Mouse (Mus musculus) hindbrain, embryonic 11.5 days (tissue): ENCODE results near the gene Myl6b. TPM values are rescaled to one million over a fixed set of nuclear protein-coding genes. Genes with fewer than 3 reads are reported as not detected.

Experiments used
- ATAC-seq: fragments of 200-750 bp; cut with Nextera tagmentation; 2 replicates; pipeline ENCODE4 v1.8.0; 2017; ENCODE audit warnings: mild to moderate bottlenecking, moderate TSS enrichment, moderate library complexity; ENCODE audit not compliant: low FRiP score
- DNase-seq: peaks from one replicate; pipeline ENCODE4 v3.0.0-alpha.2; 2015; ENCODE audit warnings: low spot score
- H3K27ac ChIP-seq: fragments of 300-500 bp; sonication (generic); 2 replicates; pipeline ENCODE4 v1.5.1; 2014; ENCODE audit warnings: mild to moderate bottlenecking, low read depth, low read length
- H3K27me3 ChIP-seq: fragments of 300-500 bp; sonication (generic); 2 replicates; pipeline ENCODE4 v1.6.1; 2014; ENCODE audit warnings: mild to moderate bottlenecking, low read length, moderate library complexity, mixed read lengths; ENCODE audit not compliant: control insufficient read depth, insufficient read depth
- H3K36me3 ChIP-seq: fragments of 300-500 bp; sonication (generic); 2 replicates; pipeline ENCODE4 v1.6.1; 2014; ENCODE audit warnings: mild to moderate bottlenecking, low read length, moderate library complexity, mixed read lengths; ENCODE audit not compliant: control insufficient read depth, insufficient read depth
- H3K4me1 ChIP-seq: fragments of 300-500 bp; sonication (generic); replicated peaks from 2 replicates; pipeline ENCODE4 v1.6.1; 2014; ENCODE audit warnings: low read length, mixed read lengths; ENCODE audit not compliant: control insufficient read depth, insufficient read depth
- H3K4me2 ChIP-seq: fragments of 300-500 bp; sonication (generic); replicated peaks from 2 replicates; pipeline ENCODE4 v1.6.1; 2014; ENCODE audit warnings: mild to moderate bottlenecking, low read depth, low read length
- H3K4me3 ChIP-seq: fragments of 300-500 bp; sonication (generic); 2 replicates; pipeline ENCODE4 v1.5.1; 2014; ENCODE audit warnings: low read depth, low read length
- H3K9ac ChIP-seq: fragments of 300-500 bp; sonication (generic); 2 replicates; pipeline ENCODE4 v1.6.1; 2014; ENCODE audit warnings: low read depth, low read length
- H3K9me3 ChIP-seq: fragments of 300-500 bp; sonication (generic); 2 replicates; pipeline ENCODE4 v1.6.1; 2016; ENCODE audit warnings: low read length; ENCODE audit not compliant: control insufficient read depth
- WGBS: fragments of 180-500 bp; shearing (Covaris S2); extraction: QIAGEN DNeasy Blood & Tissue Kit; methylation state at CpG from one replicate; pipeline ENCODE4 v1.1.7; 2014; 5-methylcytosine and 5-hydroxymethylcytosine counted together
- polyA plus RNA-seq: library from polyadenylated mRNA; unstranded; fragments of >200 nt; fragmentation: Nextera tagmentation; extraction: Ambion mirVana; gene quantifications from 2 replicates; pipeline ENCODE4 v1.2.1, GENCODE M21; 2014

The Myl6b gene
- polyA plus RNA-seq, 1 experiment from 2014 or later: 4.2 TPM

GRCm38 (mm10) chr10:128455280-128455679 lies 43.2 kb downstream of the Myl6b start:
- Histone ChIP-seq H3K4me2 (peak overlapping the region; percentile 24; the same call in 1 of the 2 replicates), H3K9ac (no peak overlapping the region), H3K9me3 (no peaks in the 10 kb centered on the region), H3K4me1 (no peaks in the 10 kb centered on the region), H3K4me3 (no peak overlapping the region; the same call in 1 of the 2 replicates), H3K27me3 (no peaks in the 10 kb centered on the region), H3K27ac (no peak overlapping the region), H3K36me3 (no peaks in the 10 kb centered on the region)
- WGBS: 2% methylated on average over 6 of the region's 6 CpGs
- no peak for ATAC-seq
- DNase-seq: peak; percentile 88

GRCm38 (mm10) chr10:128454471-128454870 lies 44.0 kb downstream of the Myl6b start:
- H3K36me3 ChIP-seq: no peaks in the 10 kb centered on the region
- H3K4me3 ChIP-seq: no peak overlapping the region
- no peak for ATAC-seq
- no peak overlapping the region for H3K27ac ChIP-seq
- no peak overlapping the region for H3K9ac ChIP-seq
- H3K9me3 ChIP-seq: no peaks in the 10 kb centered on the region
- H3K27me3 ChIP-seq: no peaks in the 10 kb centered on the region
- WGBS: 76% methylated on average over 3 of the region's 3 CpGs
- no peak for DNase-seq
- H3K4me2 ChIP-seq: no peak overlapping the region
- no peaks in the 10 kb centered on the region for H3K4me1 ChIP-seq

- ATAC-seq (no peak), DNase-seq (no peak)
- H3K27ac ChIP-seq: no peak overlapping the region
- no peak overlapping the region for H3K4me2 ChIP-seq
- WGBS: 81% methylated on average over 6 of the region's 6 CpGs
- no peak overlapping the region for H3K4me3 ChIP-seq
- H3K27me3 ChIP-seq: no peaks in the 10 kb centered on the region
- H3K9ac ChIP-seq: no peak overlapping the region
- no peaks in the 10 kb centered on the region for H3K36me3 ChIP-seq
- H3K4me1 ChIP-seq: no peaks in the 10 kb centered on the region
- H3K9me3 ChIP-seq: no peaks in the 10 kb centered on the region
Observed at GRCm38 (mm10) chr10:128451014-128451413, 47.5 kb downstream of the Myl6b start.

- Histone ChIP-seq H3K27ac (no peak overlapping the region), H3K9ac (no peak overlapping the region), H3K36me3 (no peaks in the 10 kb centered on the region; the same call in 1 of the 2 replicates), H3K4me1 (no peaks in the 10 kb centered on the region), H3K4me3 (no peak overlapping the region), H3K9me3 (no peaks in the 10 kb centered on the region), H3K27me3 (no peaks in the 10 kb centered on the region), H3K4me2 (no peak overlapping the region)
- DNase-seq: no peak
- 88% methylated on average over 4 of the region's 4 CpGs for WGBS
- no peak for ATAC-seq
Observed at GRCm38 (mm10) chr10:128445407-128445806, 53.1 kb downstream of the Myl6b start.

- Histone ChIP-seq H3K4me3 (no peak overlapping the region), H3K4me1 (no peaks in the 10 kb centered on the region), H3K4me2 (no peak overlapping the region), H3K27ac (no peak overlapping the region), H3K36me3 (no peaks in the 10 kb centered on the region; the same call in 1 of the 2 replicates), H3K9ac (no peak overlapping the region), H3K27me3 (no peaks in the 10 kb centered on the region), H3K9me3 (no peaks in the 10 kb centered on the region)
- WGBS: 85% methylated on average over 6 of the region's 6 CpGs
- ATAC-seq (no peak), DNase-seq (no peak)
Observed at GRCm38 (mm10) chr10:128444354-128444753, 54.1 kb downstream of the Myl6b start.

Other genes starting within 250 kb of the Myl6b start
- gene Apon, start 244.6 kb downstream of the Myl6b start, polyA plus RNA-seq: 0.17 and 0.36 TPM in 2 replicates
- gene Apof, start 230.0 kb downstream of the Myl6b start, polyA plus RNA-seq: not detected in 2 replicates
- gene Stat2, start 228.1 kb downstream of the Myl6b start, polyA plus RNA-seq: 15.4 and 17.3 TPM in 2 replicates
- gene Il23a, start 199.9 kb downstream of the Myl6b start, polyA plus RNA-seq: 0.28 TPM in 1 of 2 replicates, not detected in the other
- gene Pan2, start 195.3 kb downstream of the Myl6b start, polyA plus RNA-seq: 30.5 and 31.2 TPM in 2 replicates
- gene Cnpy2, start 176.2 kb downstream of the Myl6b start, polyA plus RNA-seq: 229 and 245 TPM in 2 replicates
- gene Cs, start 161.0 kb downstream of the Myl6b start, polyA plus RNA-seq: 242 and 254 TPM in 2 replicates
- gene Coq10a, start 129.7 kb downstream of the Myl6b start, polyA plus RNA-seq: 23.8 and 24.5 TPM in 2 replicates
- gene Ankrd52, start 121.6 kb downstream of the Myl6b start, polyA plus RNA-seq: 9.5 and 12.3 TPM in 2 replicates
- gene Slc39a5, start 97.5 kb downstream of the Myl6b start, polyA plus RNA-seq: not detected in 2 replicates
- 125 and 130 TPM in 2 replicates for gene Nabp2, start 87.2 kb downstream of the Myl6b start, polyA plus RNA-seq
- gene Rnf41, start 87.0 kb downstream of the Myl6b start, polyA plus RNA-seq: 44.2 and 44.7 TPM in 2 replicates
- 126 and 170 TPM in 2 replicates for gene Smarcc2, start 39.4 kb downstream of the Myl6b start, polyA plus RNA-seq
- gene Myl6, start 4.5 kb downstream of the Myl6b start, polyA plus RNA-seq: 742 and 751 TPM in 2 replicates
- gene Esyt1, start 27.2 kb upstream of the Myl6b start, polyA plus RNA-seq: 12.6 and 15.7 TPM in 2 replicates
- gene Zc3h10, start 49.1 kb upstream of the Myl6b start, polyA plus RNA-seq: 14.1 and 15.0 TPM in 2 replicates
- gene Rpl41, start 50.6 kb upstream of the Myl6b start, polyA plus RNA-seq: 2,785 and 2,836 TPM in 2 replicates
- gene Pa2g4, start 67.3 kb upstream of the Myl6b start, polyA plus RNA-seq: 220 and 243 TPM in 2 replicates
- gene Erbb3, start 91.0 kb upstream of the Myl6b start, polyA plus RNA-seq: 4.6 and 7.0 TPM in 2 replicates
- 596 and 615 TPM in 2 replicates for gene Rps26, start 128.1 kb upstream of the Myl6b start, polyA plus RNA-seq
- gene Ikzf4, start 147.3 kb upstream of the Myl6b start, polyA plus RNA-seq: 4.3 and 4.9 TPM in 2 replicates
- gene Suox, start 175.4 kb upstream of the Myl6b start, polyA plus RNA-seq: 12.0 and 14.8 TPM in 2 replicates
- 76.0 and 83.0 TPM in 2 replicates for gene Rab5b, start 197.6 kb upstream of the Myl6b start, polyA plus RNA-seq
- gene Pmel, start 205.5 kb upstream of the Myl6b start, polyA plus RNA-seq: 4.5 and 5.8 TPM in 2 replicates
- 75.2 and 86.5 TPM in 2 replicates for gene Cdk2, start 206.3 kb upstream of the Myl6b start, polyA plus RNA-seq
- gene Dgka, start 246.2 kb upstream of the Myl6b start, polyA plus RNA-seq: 5.0 and 6.2 TPM in 2 replicates
- 44.5 and 48.3 TPM in 2 replicates for gene Pym1, start 249.2 kb upstream of the Myl6b start, polyA plus RNA-seq